Mouse (Mus musculus): Measurements from ENCODE around the gene Ankmy2. TPM values are rescaled to one million over a fixed set of nuclear protein-coding genes. Genes with fewer than 3 reads are reported as not detected.
"Not testable (repeated sequence)": the region's sequence is repeated elsewhere in the genome, so short reads cannot be mapped to it uniquely, and the experiment has no call there.

Ankmy2 gene
- polyA plus RNA-seq, 1 experiment = not detected

GRCm38 (mm10) chr12:36177227-36177626 is 20.3 kb downstream of the Ankmy2 start:
- no peak for TF ChIP-seq CTCF (IDR thresholded peaks at IDR 0.05; ENCODE audit: insufficient read depth, low read depth, low read length)
- TF ChIP-seq POLR2A (IDR thresholded peaks at IDR 0.05; ENCODE audit: insufficient read depth, low read depth, low read length) = no peak
- no peaks in the 10 kb centered on the region for H3K4me1 ChIP-seq (ENCODE audit: control insufficient read depth, insufficient read depth, low read length)
- 95% methylated on average over 5 of the region's 5 CpGs for WGBS
- H3K4me3 ChIP-seq (ENCODE audit: insufficient read depth, low read depth, low read length) = no peak overlapping the region
- H3K27ac ChIP-seq (ENCODE audit: insufficient read depth, low read depth, low read length) = no peak overlapping the region

- Histone ChIP-seq H3K27ac (ENCODE audit: insufficient read depth, low read depth, low read length) (no peak overlapping the region), H3K4me1 (ENCODE audit: control insufficient read depth, insufficient read depth, low read length) (no peaks in the 10 kb centered on the region), H3K4me3 (ENCODE audit: insufficient read depth, low read depth, low read length) (no peak overlapping the region)
- 89% methylated on average over 6 of the region's 6 CpGs for WGBS
- TF ChIP-seq POLR2A (IDR thresholded peaks at IDR 0.05; ENCODE audit: insufficient read depth, low read depth, low read length) (no peak), CTCF (IDR thresholded peaks at IDR 0.05; ENCODE audit: insufficient read depth, low read depth, low read length) (no peak)
Observed at GRCm38 (mm10) chr12:36182570-36182969, 25.7 kb downstream of the Ankmy2 start.

- TF ChIP-seq CTCF (IDR thresholded peaks at IDR 0.05; ENCODE audit: insufficient read depth, low read depth, low read length) (no peak), POLR2A (IDR thresholded peaks at IDR 0.05; ENCODE audit: insufficient read depth, low read depth, low read length) (no peak)
- WGBS = 83% methylated on average over 6 of the region's 6 CpGs
- H3K27ac ChIP-seq (ENCODE audit: insufficient read depth, low read depth, low read length) = no peak overlapping the region
Observed at GRCm38 (mm10) chr12:36187081-36187480, 30.2 kb downstream of the Ankmy2 start.

GRCm38 (mm10) chr12:36189610-36190009 is 32.7 kb downstream of the Ankmy2 start:
- Histone ChIP-seq H3K27ac (ENCODE audit: insufficient read depth, low read depth, low read length) (no peak overlapping the region), H3K4me1 (ENCODE audit: control insufficient read depth, insufficient read depth, low read length) (no peaks in the 10 kb centered on the region), H3K4me3 (ENCODE audit: insufficient read depth, low read depth, low read length) (no peak overlapping the region)
- TF ChIP-seq CTCF (IDR thresholded peaks at IDR 0.05; ENCODE audit: insufficient read depth, low read depth, low read length) (no peak), POLR2A (IDR thresholded peaks at IDR 0.05; ENCODE audit: insufficient read depth, low read depth, low read length) (no peak)
- 93% methylated on average over 3 of the region's 3 CpGs for WGBS

More at GRCm38 (mm10) chr12:36187081-36187480, 30.2 kb downstream of the Ankmy2 start:
- no peak overlapping the region for H3K4me3 ChIP-seq (ENCODE audit: insufficient read depth, low read depth, low read length)
- H3K4me1 ChIP-seq (ENCODE audit: control insufficient read depth, insufficient read depth, low read length) = no peaks in the 10 kb centered on the region

GRCm38 (mm10) chr12:36190343-36190742 is 33.4 kb downstream of the Ankmy2 start:
- Histone ChIP-seq H3K4me3 (ENCODE audit: insufficient read depth, low read depth, low read length) (no peak overlapping the region), H3K4me1 (ENCODE audit: control insufficient read depth, insufficient read depth, low read length) (no peaks in the 10 kb centered on the region), H3K27ac (ENCODE audit: insufficient read depth, low read depth, low read length) (no peak overlapping the region)
- TF ChIP-seq CTCF (IDR thresholded peaks at IDR 0.05; ENCODE audit: insufficient read depth, low read depth, low read length) (no peak), POLR2A (IDR thresholded peaks at IDR 0.05; ENCODE audit: insufficient read depth, low read depth, low read length) (no peak)
- 87% methylated on average over 5 of the region's 5 CpGs for WGBS

- H3K4me1 ChIP-seq (ENCODE audit: control insufficient read depth, insufficient read depth, low read length) = no peaks in the 10 kb centered on the region
- 93% methylated on average over 7 of the region's 7 CpGs for WGBS
- no peak overlapping the region for H3K4me3 ChIP-seq (ENCODE audit: insufficient read depth, low read depth, low read length)
- H3K27ac ChIP-seq (ENCODE audit: insufficient read depth, low read depth, low read length) = no peak overlapping the region
- TF ChIP-seq POLR2A (IDR thresholded peaks at IDR 0.05; ENCODE audit: insufficient read depth, low read depth, low read length) = no peak
- TF ChIP-seq CTCF (IDR thresholded peaks at IDR 0.05; ENCODE audit: insufficient read depth, low read depth, low read length) = no peak
Observed at GRCm38 (mm10) chr12:36194976-36195375, 38.1 kb downstream of the Ankmy2 start.

GRCm38 (mm10) chr12:36205579-36206119 is 48.7 kb downstream of the Ankmy2 start:
- WGBS = 48% methylated on average over 5 of the region's 5 CpGs
- H3K4me1 ChIP-seq (ENCODE audit: control insufficient read depth, insufficient read depth, low read length); H3K4me3 ChIP-seq (ENCODE audit: insufficient read depth, low read depth, low read length); H3K27ac ChIP-seq (ENCODE audit: insufficient read depth, low read depth, low read length): not testable (repeated sequence)

GRCm38 (mm10) chr12:36207072-36207799 is 50.3 kb downstream of the Ankmy2 start:
- H3K4me1 ChIP-seq (ENCODE audit: control insufficient read depth, insufficient read depth, low read length) = peaks cover 2% of the 10 kb centered on the region; the same call in 1 of the 2 replicates
- H3K27ac ChIP-seq (ENCODE audit: insufficient read depth, low read depth, low read length) = no peak overlapping the region
- no peak overlapping the region; the same call in 1 of the 2 replicates for H3K4me3 ChIP-seq (ENCODE audit: insufficient read depth, low read depth, low read length)
- TF ChIP-seq CTCF (IDR thresholded peaks at IDR 0.05; ENCODE audit: insufficient read depth, low read depth, low read length) = no peak
- TF ChIP-seq POLR2A (IDR thresholded peaks at IDR 0.05; ENCODE audit: insufficient read depth, low read depth, low read length) = no peak
- 42% methylated on average over 9 of the region's 9 CpGs for WGBS

- Histone ChIP-seq H3K27ac (ENCODE audit: insufficient read depth, low read depth, low read length) (no peak overlapping the region), H3K4me1 (ENCODE audit: control insufficient read depth, insufficient read depth, low read length) (peaks cover 2% of the 10 kb centered on the region; the same call in 1 of the 2 replicates), H3K4me3 (ENCODE audit: insufficient read depth, low read depth, low read length) (no peak overlapping the region)
- 63% methylated on average over 7 of the region's 7 CpGs for WGBS
- TF ChIP-seq POLR2A (IDR thresholded peaks at IDR 0.05; ENCODE audit: insufficient read depth, low read depth, low read length) (no peak), CTCF (IDR thresholded peaks at IDR 0.05; ENCODE audit: insufficient read depth, low read depth, low read length) (no peak)
Observed at GRCm38 (mm10) chr12:36207800-36208148, 50.9 kb downstream of the Ankmy2 start.

All from olfactory bulb, adult 2 months (tissue).